Mouse (Mus musculus) neural tube, embryonic 12.5 days (tissue): ENCODE results near the gene Krtcap3. TPM values are rescaled to one million over a fixed set of nuclear protein-coding genes. Genes with fewer than 3 reads are reported as not detected.

Experiments used
- ATAC-seq: fragments of 200-750 bp; cut with Nextera tagmentation; 2 replicates; pipeline ENCODE4 v1.8.0; 2017; ENCODE audit warnings: low read depth, mild to moderate bottlenecking, moderate TSS enrichment, moderate library complexity; ENCODE audit not compliant: low FRiP score
- H3K27ac ChIP-seq: fragments of 300-500 bp; sonication (generic); 2 replicates; pipeline ENCODE4 v1.5.1; 2016
- H3K27me3 ChIP-seq: fragments of 300-500 bp; sonication (generic); replicated peaks from 2 replicates; pipeline ENCODE4 v1.6.1; 2016; ENCODE audit warnings: mild to moderate bottlenecking
- H3K36me3 ChIP-seq: fragments of 300-500 bp; sonication (generic); 2 replicates; pipeline ENCODE4 v1.6.1; 2016; ENCODE audit warnings: mild to moderate bottlenecking
- H3K4me1 ChIP-seq: fragments of 300-500 bp; sonication (generic); 2 replicates; pipeline ENCODE4 v1.6.1; 2016
- H3K4me2 ChIP-seq: fragments of 300-500 bp; sonication (generic); replicated peaks from 2 replicates; pipeline ENCODE4 v1.6.1; 2016; ENCODE audit warnings: mild to moderate bottlenecking
- H3K4me3 ChIP-seq: fragments of 300-500 bp; sonication (generic); 2 replicates; pipeline ENCODE4 v1.5.1; 2016
- H3K9ac ChIP-seq: fragments of 300-500 bp; sonication (generic); 2 replicates; pipeline ENCODE4 v1.6.1; 2016; ENCODE audit warnings: mild to moderate bottlenecking
- H3K9me3 ChIP-seq: fragments of 300-500 bp; sonication (generic); 2 replicates; pipeline ENCODE4 v1.6.1; 2016; ENCODE audit warnings: mild to moderate bottlenecking
- WGBS: fragments of 180-500 bp; shearing (Covaris S2); methylation state at CpG from one replicate; pipeline ENCODE4 v1.1.7; 2016; 5-methylcytosine and 5-hydroxymethylcytosine counted together
- polyA plus RNA-seq: library from polyadenylated mRNA; unstranded; fragments of >200 nt; fragmentation: Nextera tagmentation; extraction: Ambion mirVana; gene quantifications from 2 replicates; pipeline ENCODE4 v1.2.1, GENCODE M21; 2016

The Krtcap3 gene
- polyA plus RNA-seq, 1 experiment from 2014 or later: 3.1 TPM

DNA sequence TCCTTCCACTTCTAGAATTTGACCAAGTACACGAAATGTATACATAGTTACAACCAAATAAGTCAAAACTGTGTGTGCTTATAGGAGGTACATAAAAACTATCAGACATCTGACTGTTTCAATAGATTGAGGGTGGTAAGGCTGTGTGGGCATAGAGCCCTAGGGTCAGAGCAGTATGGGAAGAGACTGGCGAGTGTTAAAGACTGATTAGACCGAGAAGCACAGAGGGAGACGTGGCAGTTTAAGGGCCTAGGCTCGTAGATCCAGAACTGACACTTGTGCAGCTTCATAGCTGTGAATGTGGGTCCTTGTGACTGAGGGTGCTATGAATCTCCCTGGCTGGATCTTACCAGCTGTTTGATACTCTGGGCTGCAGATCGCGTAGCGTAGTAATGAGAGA, 3.4 kb downstream of the Krtcap3 start:
- Histone ChIP-seq H3K27ac (no peak overlapping the region), H3K4me2 (no peak overlapping the region), H3K9ac (no peak overlapping the region), H3K27me3 (peaks cover 9% of the 10 kb centered on the region; the same call in 1 of the 2 replicates), H3K4me3 (no peak overlapping the region), H3K36me3 (peaks cover 82% of the 10 kb centered on the region), H3K4me1 (peaks cover 9% of the 10 kb centered on the region), H3K9me3 (no peaks in the 10 kb centered on the region)
- 87% methylated on average over 8 of the region's 8 CpGs for WGBS
- ATAC-seq: no peak

- Histone ChIP-seq H3K4me2 (no peak overlapping the region), H3K9ac (no peak overlapping the region), H3K27ac (no peak overlapping the region), H3K9me3 (no peaks in the 10 kb centered on the region), H3K27me3 (peaks cover 9% of the 10 kb centered on the region; the same call in 1 of the 2 replicates), H3K4me3 (no peak overlapping the region), H3K36me3 (peaks cover 82% of the 10 kb centered on the region), H3K4me1 (peaks cover 9% of the 10 kb centered on the region)
- 97% methylated on average over 2 of the region's 2 CpGs for WGBS
- ATAC-seq: no peak
Observed at GRCm38 (mm10) chr5:31255381-31255780, 3.9 kb downstream of the Krtcap3 start.

- Histone ChIP-seq H3K36me3 (peaks cover 82% of the 10 kb centered on the region), H3K9me3 (no peaks in the 10 kb centered on the region), H3K4me2 (no peak overlapping the region), H3K9ac (no peak overlapping the region), H3K4me1 (peaks cover 9% of the 10 kb centered on the region), H3K27ac (no peak overlapping the region), H3K4me3 (no peak overlapping the region), H3K27me3 (peaks cover 9% of the 10 kb centered on the region; the same call in 1 of the 2 replicates)
- ATAC-seq: no peak
- WGBS: 90% methylated on average over 2 of the region's 2 CpGs
Observed at GRCm38 (mm10) chr5:31255971-31256370, 4.5 kb downstream of the Krtcap3 start.

- 90% methylated on average over 11 of the region's 11 CpGs for WGBS
- no peaks in the 10 kb centered on the region for H3K4me1 ChIP-seq
Observed at GRCm38 (mm10) chr5:31257616-31258015, 6.1 kb downstream of the Krtcap3 start.

DNA sequence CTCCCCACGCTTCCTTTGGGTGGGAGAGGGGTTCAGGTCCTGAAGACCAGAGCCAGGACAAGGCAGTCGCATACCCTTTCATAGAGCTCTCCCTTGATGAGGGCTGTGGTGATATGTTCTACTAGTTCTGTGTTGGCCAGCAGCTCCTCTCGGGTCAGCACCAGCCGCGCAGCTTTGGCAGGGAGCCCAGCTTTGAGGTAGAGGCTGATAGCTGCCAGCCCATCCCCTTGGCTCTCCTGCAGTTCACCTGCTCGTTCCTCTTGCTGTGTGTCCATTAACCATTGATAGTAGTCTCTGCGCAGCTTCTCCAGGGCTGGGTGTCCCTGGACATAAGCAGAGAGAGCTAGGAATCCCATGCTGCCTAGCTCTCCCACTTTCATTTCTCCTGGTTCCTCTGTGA, 14.6 kb downstream of the Krtcap3 start:
- 94% methylated on average over 7 of the region's 7 CpGs for WGBS

More at GRCm38 (mm10) chr5:31257616-31258015, 6.1 kb downstream of the Krtcap3 start:
- H3K4me3 ChIP-seq: no peak overlapping the region
- no peak overlapping the region for H3K27ac ChIP-seq
- H3K9me3 ChIP-seq: no peaks in the 10 kb centered on the region
- ATAC-seq: no peak
- H3K27me3 ChIP-seq: no peaks in the 10 kb centered on the region
- H3K4me2 ChIP-seq: no peak overlapping the region
- no peak overlapping the region for H3K9ac ChIP-seq
- peaks cover 82% of the 10 kb centered on the region for H3K36me3 ChIP-seq

DNA sequence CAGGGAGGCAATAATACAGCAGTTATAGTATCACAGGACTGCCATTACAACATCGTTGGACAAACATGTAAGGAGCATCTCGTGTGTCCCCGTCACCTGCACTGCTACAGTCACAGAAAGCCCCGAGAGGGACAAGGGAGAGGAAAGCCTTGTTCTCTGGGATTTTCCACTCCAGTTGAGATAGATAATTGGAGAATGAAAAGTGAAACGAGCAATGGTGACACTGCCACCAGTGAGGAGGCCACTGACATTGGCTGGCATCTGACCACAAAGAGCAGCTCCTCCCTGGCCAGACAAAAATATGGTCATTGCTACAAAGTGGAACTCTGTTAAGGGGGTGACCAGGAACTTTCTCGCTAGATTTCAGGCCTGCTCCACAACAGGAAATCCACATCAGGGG, 16.2 kb downstream of the Krtcap3 start:
- Histone ChIP-seq H3K4me2 (no peak overlapping the region), H3K9ac (no peak overlapping the region), H3K4me1 (no peaks in the 10 kb centered on the region), H3K27ac (no peak overlapping the region), H3K9me3 (no peaks in the 10 kb centered on the region), H3K27me3 (no peaks in the 10 kb centered on the region), H3K4me3 (no peak overlapping the region), H3K36me3 (peaks cover 84% of the 10 kb centered on the region)
- WGBS: 64% methylated on average over 6 of the region's 6 CpGs
- ATAC-seq: no peak

More for the DNA sequence above, 14.6 kb downstream of the Krtcap3 start:
- Histone ChIP-seq H3K27ac (no peak overlapping the region), H3K4me2 (no peak overlapping the region), H3K36me3 (peaks cover 88% of the 10 kb centered on the region), H3K4me1 (no peaks in the 10 kb centered on the region), H3K9me3 (no peaks in the 10 kb centered on the region), H3K4me3 (no peak overlapping the region), H3K27me3 (no peaks in the 10 kb centered on the region), H3K9ac (no peak overlapping the region)
- ATAC-seq: no peak

GRCm38 (mm10) chr5:31273018-31273417, 21.5 kb downstream of the Krtcap3 start:
- whole genome bisulfite sequencing: 90% methylated on average over 6 of the region's 6 CpGs

GRCm38 (mm10) chr5:31279245-31279988, 27.9 kb downstream of the Krtcap3 start:
- Histone ChIP-seq H3K9ac (no peak overlapping the region), H3K9me3 (no peaks in the 10 kb centered on the region), H3K36me3 (peaks cover 81% of the 10 kb centered on the region), H3K27me3 (no peaks in the 10 kb centered on the region), H3K4me3 (no peak overlapping the region), H3K27ac (no peak overlapping the region), H3K4me2 (no peak overlapping the region), H3K4me1 (no peaks in the 10 kb centered on the region)
- WGBS: 87% methylated on average over 20 of the region's 20 CpGs
- no peak for ATAC-seq

More at GRCm38 (mm10) chr5:31273018-31273417, 21.5 kb downstream of the Krtcap3 start:
- Histone ChIP-seq H3K9ac (no peak overlapping the region), H3K4me3 (no peak overlapping the region), H3K27ac (no peak overlapping the region), H3K4me1 (no peaks in the 10 kb centered on the region), H3K36me3 (peaks cover 67% of the 10 kb centered on the region), H3K27me3 (no peaks in the 10 kb centered on the region), H3K9me3 (no peaks in the 10 kb centered on the region), H3K4me2 (no peak overlapping the region)
- ATAC-seq: no peak

DNA sequence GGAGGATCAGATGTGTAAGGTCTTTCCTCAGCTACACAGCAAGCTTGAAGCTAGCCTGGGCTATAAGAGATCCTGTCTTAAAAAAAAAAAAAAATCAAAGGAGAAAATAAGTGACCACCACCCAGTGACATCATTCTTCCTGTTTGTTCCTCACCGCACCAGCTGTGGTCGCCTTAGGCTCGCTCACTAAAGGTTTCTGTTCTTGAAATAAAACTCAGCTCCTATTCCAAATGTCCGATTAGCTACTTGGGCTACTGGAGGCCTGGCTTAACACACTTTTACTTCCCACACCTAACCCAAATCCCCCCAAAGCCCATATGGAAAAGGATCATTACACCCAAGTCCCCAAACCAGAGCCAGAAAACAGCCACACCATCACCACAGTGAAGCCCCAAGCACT, 36.7 kb downstream of the Krtcap3 start:
- 87% methylated on average over 4 of the region's 4 CpGs for WGBS
- Histone ChIP-seq H3K27ac (no peak overlapping the region), H3K9me3 (no peaks in the 10 kb centered on the region), H3K27me3 (no peaks in the 10 kb centered on the region), H3K4me2 (no peak overlapping the region), H3K36me3 (peaks cover 39% of the 10 kb centered on the region), H3K4me3 (no peak overlapping the region), H3K9ac (no peak overlapping the region), H3K4me1 (peaks cover 18% of the 10 kb centered on the region)
- ATAC-seq: no peak

DNA sequence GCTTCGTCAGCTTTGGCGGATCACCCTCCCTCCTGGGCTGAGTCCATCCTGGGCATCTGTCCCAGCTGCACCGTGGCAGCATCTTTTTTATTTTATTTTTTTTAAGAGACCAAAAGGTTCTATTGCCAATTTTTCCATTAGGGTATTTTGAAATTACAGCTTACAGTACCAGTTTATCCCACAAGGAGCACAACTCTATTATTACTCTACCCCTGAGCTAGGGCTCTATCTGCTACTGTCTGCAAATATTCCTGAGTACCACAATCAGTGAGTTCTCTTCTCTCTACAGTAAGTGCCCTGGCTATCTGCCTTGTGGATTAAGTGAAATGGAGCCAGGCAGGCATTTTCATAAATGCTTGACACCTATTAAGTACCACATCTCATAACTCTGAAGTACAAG, 37.2 kb downstream of the Krtcap3 start:
- Histone ChIP-seq H3K27me3 (no peaks in the 10 kb centered on the region), H3K9me3 (no peaks in the 10 kb centered on the region), H3K4me1 (peaks cover 20% of the 10 kb centered on the region), H3K9ac (no peak overlapping the region), H3K4me2 (no peak overlapping the region), H3K4me3 (no peak overlapping the region), H3K36me3 (peaks cover 39% of the 10 kb centered on the region), H3K27ac (no peak overlapping the region)
- no peak for ATAC-seq
- WGBS: 92% methylated on average over 3 of the region's 3 CpGs

- peaks cover 36% of the 10 kb centered on the region for H3K36me3 ChIP-seq
- H3K4me2 ChIP-seq: peak overlapping the region; percentile 82
- no peak overlapping the region for H3K27ac ChIP-seq
- no peak overlapping the region for H3K4me3 ChIP-seq
- WGBS: 84% methylated on average over 3 of the region's 3 CpGs
- H3K27me3 ChIP-seq: no peaks in the 10 kb centered on the region
- H3K9ac ChIP-seq: no peak overlapping the region
- H3K4me1 ChIP-seq: peaks cover 31% of the 10 kb centered on the region
- no peaks in the 10 kb centered on the region for H3K9me3 ChIP-seq
- no peak for ATAC-seq
Observed at GRCm38 (mm10) chr5:31289626-31290230, 38.2 kb downstream of the Krtcap3 start.

DNA sequence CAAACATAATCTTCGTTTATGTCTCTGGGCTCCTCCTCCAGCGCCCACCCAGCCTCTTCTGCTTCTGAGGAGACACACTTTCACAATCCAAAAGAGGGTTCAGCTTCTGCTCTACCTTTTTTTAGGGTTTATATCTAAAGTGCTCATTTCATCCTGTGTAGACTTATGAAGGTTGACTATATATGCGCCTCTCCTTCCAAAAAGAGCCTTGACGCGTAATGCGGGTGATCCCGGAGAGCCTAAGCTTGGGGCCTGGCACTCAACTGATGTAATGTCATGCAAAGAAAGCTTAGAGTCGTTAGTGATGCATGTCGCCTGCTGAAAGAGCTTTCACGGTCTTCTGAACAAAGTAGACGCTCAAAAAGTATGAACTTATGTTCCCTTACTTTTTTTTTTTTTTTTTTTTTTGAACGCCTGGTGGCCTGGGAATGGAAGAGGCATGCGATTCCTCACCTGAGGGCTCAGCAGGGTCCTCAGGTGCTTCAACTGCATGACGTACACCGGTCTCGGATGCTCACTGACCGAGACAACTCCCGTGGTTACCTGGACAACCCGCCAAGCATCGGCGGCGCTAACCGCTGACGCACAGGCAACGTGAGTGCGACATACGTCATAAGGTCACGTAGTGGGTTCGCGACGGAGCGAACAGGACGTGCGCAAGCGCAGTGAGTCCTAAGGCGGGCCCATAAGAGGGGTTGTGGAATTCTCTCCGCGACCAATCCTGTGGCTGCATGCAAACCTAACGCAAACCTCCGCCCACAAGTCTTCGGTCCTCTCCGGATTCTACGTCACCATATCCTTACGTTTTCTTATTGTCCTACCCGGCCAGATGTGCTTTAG, 39.2 kb downstream of the Krtcap3 start, which contains the start of gene Ift172:
Ift172 (minus strand) TSS at position 596 of the 840 bp plus-strand sequence.
- H3K9ac ChIP-seq: peak within 1 kb of the TSS; percentile 48
- no peaks in the 10 kb centered on the region for H3K9me3 ChIP-seq
- 3% methylated on average over 45 of the region's 45 CpGs for WGBS
- H3K27ac ChIP-seq: peak within 1 kb of the TSS; percentile 70; the same call in 1 of the 2 replicates
- H3K36me3 ChIP-seq: peaks cover 27% of the 10 kb centered on the region
- H3K27me3 ChIP-seq: no peaks in the 10 kb centered on the region
- peaks cover 40% of the 10 kb centered on the region for H3K4me1 ChIP-seq
- peak within 1 kb of the TSS; percentile 82 for H3K4me2 ChIP-seq
- ATAC-seq: peak; percentile 87
- H3K4me3 ChIP-seq: peak within 1 kb of the TSS; percentile 46
